Mouse (Mus musculus) brain, embryonic 18.5 days (tissue): ENCODE measurements around the gene Ifna12.
"Not testable (repeated sequence)": the region's sequence is repeated elsewhere in the genome, so short reads cannot be mapped to it uniquely, and the experiment has no call there.

Source experiments
- DNase-seq: peaks from one replicate; pipeline ENCODE4 v3.0.0-alpha.2; 2012; ENCODE audit warnings: low read depth, low spot score

The Ifna12 gene

DNA sequence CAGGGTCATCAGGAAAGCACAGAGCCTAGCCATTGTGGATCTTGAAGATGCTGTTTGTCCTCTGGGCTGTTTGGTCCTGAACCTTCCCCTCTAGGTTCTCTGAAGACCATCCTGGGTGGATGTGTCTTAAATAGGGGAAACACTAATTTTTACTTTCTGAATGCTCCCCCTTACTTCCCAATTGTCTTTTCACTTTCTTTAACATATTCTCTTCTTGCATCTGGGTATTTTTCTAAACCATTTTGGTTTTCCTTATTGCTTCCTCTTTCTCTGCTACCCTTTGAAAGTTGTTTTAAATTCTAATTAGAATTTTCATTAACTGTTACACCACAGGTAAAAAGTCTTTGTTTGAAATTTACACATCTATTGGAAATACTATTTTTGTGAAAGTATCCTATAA lies at the start of gene Ifna12:
Gene Ifna12 (minus strand): TSS at position 101 of the 400 bp plus-strand sequence.
- DNase-seq = no peak

GRCm38 (mm10) chr4:88644359-88644758 lies 41.2 kb upstream of the Ifna12 start, which contains the start of gene Ifna13:
Gene Ifna13 (minus strand): TSS chr4:88644459.
- no peak for DNase-seq

GRCm38 (mm10) chr4:88642526-88642925 lies 39.4 kb upstream of the Ifna12 start:
- DNase-seq = no peak

DNA sequence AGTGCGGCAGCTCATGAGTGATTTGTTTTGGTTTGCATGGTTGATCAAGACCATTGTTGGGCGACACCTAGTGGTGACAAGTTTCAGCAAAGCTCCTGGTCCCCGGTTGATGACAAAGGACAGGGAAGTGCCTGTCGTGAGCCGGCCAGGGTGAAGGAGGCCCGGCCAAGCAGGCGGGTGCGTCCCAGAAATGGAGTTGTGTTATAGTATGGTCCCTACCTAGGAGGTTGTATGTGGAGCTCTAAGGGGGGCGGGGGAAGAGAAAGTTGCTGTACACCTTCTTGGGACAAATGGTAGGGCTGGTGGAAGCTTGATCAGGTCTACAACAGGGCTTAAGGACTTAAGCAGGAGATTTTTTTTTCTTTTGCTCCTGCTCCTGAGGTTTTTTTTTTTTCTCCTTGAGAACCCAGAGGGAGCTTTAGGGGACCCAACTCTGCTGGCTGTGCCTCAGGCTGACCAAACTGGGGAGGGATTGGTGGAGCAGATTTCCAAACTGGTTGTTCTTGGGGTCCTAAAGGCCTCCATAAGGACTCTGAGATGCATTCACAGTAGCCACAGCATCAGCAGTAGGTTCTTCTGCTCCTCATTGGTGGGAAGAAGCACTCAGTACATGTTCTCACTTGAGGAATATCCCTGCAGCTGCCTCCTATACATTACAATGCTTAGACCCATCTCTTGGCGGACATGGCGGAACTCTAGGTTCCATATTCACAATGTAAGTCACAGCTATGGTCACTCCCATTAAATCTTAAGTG lies 38.1 kb upstream of the Ifna12 start:
- peak; percentile 73 for DNase-seq

DNA sequence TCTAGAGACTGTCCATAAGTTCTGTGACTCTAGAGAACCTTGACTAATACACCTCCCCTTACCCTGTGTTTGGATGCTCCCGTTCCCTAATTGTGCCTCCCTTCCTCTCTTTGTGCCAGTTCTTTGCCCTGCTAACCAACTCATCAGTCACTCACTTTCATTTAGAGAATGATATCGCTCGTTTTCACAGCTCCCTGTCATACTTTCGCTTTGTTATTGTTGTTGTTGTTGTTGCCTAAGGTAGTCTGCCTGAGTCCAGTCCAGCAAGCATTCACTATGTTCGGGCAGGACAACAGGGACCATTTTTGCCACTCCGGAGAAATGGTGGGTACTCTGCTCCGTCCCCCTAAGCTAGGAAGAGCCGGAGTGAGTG lies 37.5 kb upstream of the Ifna12 start:
- DNase-seq = no peak

DNA sequence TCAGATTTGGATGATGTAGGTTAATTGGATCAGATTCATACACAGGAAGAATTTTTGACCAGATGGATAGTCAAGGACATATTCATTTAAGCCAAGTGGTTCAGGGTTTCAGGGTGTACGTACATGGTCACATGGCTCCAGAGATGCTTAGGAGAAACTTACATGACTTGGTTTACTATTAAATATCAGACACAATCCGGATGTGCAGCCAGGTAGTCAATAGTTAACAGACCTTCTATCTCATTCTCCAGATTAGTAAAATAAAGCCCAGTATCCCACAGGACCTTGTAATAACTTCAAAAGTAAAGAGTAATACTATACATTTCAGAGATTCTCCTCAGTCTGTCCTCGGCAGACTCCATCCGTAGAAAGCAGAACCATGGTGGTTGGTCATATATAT lies 31.1 kb upstream of the Ifna12 start, which contains the start of gene C87499:
Gene C87499 (minus strand): TSS at position 101 of the 400 bp plus-strand sequence.
- no peak for DNase-seq

- DNase-seq = no peak
Observed at GRCm38 (mm10) chr4:88592285-88592684, 10.9 kb downstream of the Ifna12 start, which contains the start of gene Ifna9. Gene Ifna9 (minus strand): TSS chr4:88592385.

DNA sequence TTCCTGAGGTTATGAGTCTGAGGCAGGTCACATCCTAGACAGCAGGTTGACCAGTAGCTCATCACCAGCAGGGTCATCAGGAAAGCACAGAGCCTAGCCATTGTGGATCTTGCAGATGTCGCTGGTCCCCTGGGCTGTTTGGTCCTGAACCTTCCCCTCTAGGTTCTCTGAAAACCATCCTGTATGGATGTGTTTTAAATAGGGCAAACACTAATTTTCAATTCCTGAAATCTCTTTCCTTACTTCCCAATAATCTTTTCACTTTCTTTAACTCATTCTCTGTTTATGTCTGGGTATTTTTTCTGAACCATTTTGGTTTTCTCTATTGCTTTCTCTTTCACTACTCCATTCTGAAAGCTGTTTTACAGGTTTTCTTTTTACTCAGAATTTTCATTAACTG lies 31.5 kb downstream of the Ifna12 start, which contains the start of gene Ifna14:
Gene Ifna14 (minus strand): TSS at position 101 of the 400 bp plus-strand sequence.
- DNase-seq = no peak

- no peak for DNase-seq
Observed at GRCm38 (mm10) chr4:88561791-88562190, 41.4 kb downstream of the Ifna12 start.

DNA sequence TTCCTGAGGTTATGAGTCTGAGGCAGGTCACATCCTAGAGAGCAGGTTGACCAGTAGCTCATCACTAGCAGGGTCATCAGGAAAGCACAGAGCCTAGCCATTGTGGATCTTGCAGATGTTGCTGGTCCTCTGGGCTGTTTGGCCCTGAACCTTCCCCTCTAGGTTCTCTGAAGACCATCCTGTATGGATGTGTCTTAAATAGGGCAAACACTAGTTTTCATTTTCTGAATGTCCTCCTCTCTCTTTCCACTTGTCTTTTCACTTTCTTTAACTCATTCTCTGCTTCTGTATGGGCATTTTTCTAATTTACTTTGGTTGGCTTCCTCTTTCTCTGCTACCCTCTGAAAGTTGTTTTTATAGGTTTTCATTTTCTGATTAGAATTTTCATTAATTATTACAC lies 45.0 kb downstream of the Ifna12 start, which contains the start of gene Ifna15:
Gene Ifna15 (minus strand): TSS at position 101 of the 400 bp plus-strand sequence.
- DNase-seq = not testable (repeated sequence)
